Mouse (Mus musculus) MEL (cell line): ENCODE measurements around the gene Arrb1. TPM values are rescaled to one million over a fixed set of nuclear protein-coding genes. Genes with fewer than 3 reads are reported as not detected.

Experiments
- DNase-seq: peaks from one replicate; pipeline ENCODE4 v3.0.0; 2011; ENCODE audit warnings: low read depth, low spot score
- H3K27ac ChIP-seq: 2 replicates; pipeline ENCODE4 v1.5.1; 2012; ENCODE audit warnings: low read depth, mild to moderate bottlenecking, control low read depth, low read length, moderate library complexity; ENCODE audit not compliant: control insufficient read depth
- H3K27me3 ChIP-seq, 2 experiments: fragments of 150-350 bp in 1 of 2; sonication (generic) in 1 of 2; 2 replicates each; pipeline ENCODE4 v1.6.1; 2012; ENCODE audit warnings: low read length in 2 of 2, mild to moderate bottlenecking in 2 of 2, improper control_type of control experiment in 1 of 2, moderate library complexity in 1 of 2; ENCODE audit not compliant: insufficient read depth in 2 of 2, control insufficient read depth in 1 of 2
- H3K36me3 ChIP-seq, 2 experiments: 2 replicates each; pipeline ENCODE4 v1.6.1; 2012 to 2014; ENCODE audit warnings: low read length in 2 of 2, improper control_type of control experiment in 1 of 2, inconsistent platforms in 1 of 2, mild to moderate bottlenecking in 1 of 2; ENCODE audit not compliant: insufficient read depth in 2 of 2, control insufficient read depth in 1 of 2
- H3K4me1 ChIP-seq, 2 experiments: fragments of 150-350 bp in 1 of 2; sonication (generic) in 1 of 2; 2 replicates each; pipeline ENCODE4 v1.6.1; 2012; ENCODE audit warnings: low read length in 2 of 2, improper control_type of control experiment in 1 of 2, mild to moderate bottlenecking in 1 of 2; ENCODE audit not compliant: insufficient read depth in 2 of 2, control insufficient read depth in 1 of 2
- H3K4me3 ChIP-seq, 2 experiments: fragments of 150-350 bp in 1 of 2; sonication (generic) in 1 of 2; 2 replicates each; pipeline ENCODE4 v1.5.1; 2012; ENCODE audit warnings: low read depth in 2 of 2, low read length in 2 of 2, mild to moderate bottlenecking in 2 of 2, moderate library complexity in 2 of 2, control low read depth in 1 of 2, improper control_type of control experiment in 1 of 2; ENCODE audit not compliant: control insufficient read depth in 1 of 2, insufficient read depth in 1 of 2
- H3K79me2 ChIP-seq: 2 replicates; pipeline ENCODE4 v1.6.1; 2012; ENCODE audit warnings: mild to moderate bottlenecking, low read length, moderate library complexity; ENCODE audit not compliant: control insufficient read depth, poor library complexity, insufficient read depth
- H3K9ac ChIP-seq: 2 replicates; pipeline ENCODE4 v1.6.1; 2012; ENCODE audit warnings: low read depth, mild to moderate bottlenecking, control low read depth, low read length, moderate library complexity; ENCODE audit not compliant: control insufficient read depth, poor library complexity, severe bottlenecking
- H3K9me3 ChIP-seq: fragments of 150-350 bp; sonication (generic); replicated peaks from 2 replicates; pipeline ENCODE4 v1.6.1; 2012; ENCODE audit warnings: mild to moderate bottlenecking, low read length, improper control_type of control experiment, moderate library complexity; ENCODE audit not compliant: insufficient read depth
- BHLHE40 ChIP-seq: IDR thresholded peaks from 2 replicates; pipeline ENCODE4 v1.6.1; 2012; ENCODE audit warnings: low read depth, mild to moderate bottlenecking, inconsistent platforms, low read length, improper control_type of control experiment, borderline replicate concordance
- EP300 ChIP-seq, 2 experiments: IDR thresholded peaks; 2 replicates each; pipeline ENCODE4 v1.6.1; 2011; ENCODE audit warnings: improper control_type of control experiment in 2 of 2, low read length in 2 of 2, low read depth in 1 of 2, mild to moderate bottlenecking in 1 of 2
- GABPA ChIP-seq: IDR thresholded peaks from 2 replicates; pipeline ENCODE4 v1.6.1; 2012; ENCODE audit warnings: low read depth, mild to moderate bottlenecking, inconsistent platforms, low read length, improper control_type of control experiment, moderate library complexity
- GATA1 ChIP-seq: IDR thresholded peaks from 2 replicates; pipeline ENCODE4 v1.6.1; 2011; ENCODE audit warnings: low read depth, low read length, improper control_type of control experiment
- HCFC1 ChIP-seq: IDR thresholded peaks from 2 replicates; pipeline ENCODE4 v1.6.1; 2012; ENCODE audit warnings: low read depth, mild to moderate bottlenecking, inconsistent platforms, low read length, improper control_type of control experiment, moderate library complexity
- JUND ChIP-seq: IDR thresholded peaks from 2 replicates; pipeline ENCODE4 v1.6.1; 2011; ENCODE audit warnings: low read depth, mild to moderate bottlenecking, improper control_type of control experiment, low read length
- KAT2A ChIP-seq: conservative IDR thresholded peaks from 2 replicates; pipeline ENCODE4 v1.6.1; 2012; ENCODE audit warnings: low read depth, low read length, improper control_type of control experiment, inconsistent platforms
- MAFK ChIP-seq: IDR thresholded peaks from 2 replicates; pipeline ENCODE4 v1.6.1; 2011; ENCODE audit warnings: low read depth, mild to moderate bottlenecking, low read length, improper control_type of control experiment, borderline replicate concordance
- MAX ChIP-seq: IDR thresholded peaks from 2 replicates; pipeline ENCODE4 v1.6.1; 2011; ENCODE audit warnings: low read length, improper control_type of control experiment
- MAZ ChIP-seq: IDR thresholded peaks from 2 replicates; pipeline ENCODE4 v1.6.1; 2012; ENCODE audit warnings: low read depth, mild to moderate bottlenecking, inconsistent platforms, low read length, improper control_type of control experiment
- MYC ChIP-seq: IDR thresholded peaks from 2 replicates; pipeline ENCODE4 v1.6.1; 2011; ENCODE audit warnings: low read depth, mild to moderate bottlenecking, low read length, improper control_type of control experiment, moderate library complexity
- NELFE ChIP-seq: IDR thresholded peaks from 2 replicates; pipeline ENCODE4 v1.6.1; 2011; ENCODE audit warnings: low read depth, low read length, improper control_type of control experiment
- NRF1 ChIP-seq: IDR thresholded peaks from 2 replicates; pipeline ENCODE4 v1.6.1; 2014; ENCODE audit warnings: low read depth, mild to moderate bottlenecking, inconsistent platforms, low read length, improper control_type of control experiment, moderate library complexity; ENCODE audit not compliant: poor library complexity, insufficient read depth, severe bottlenecking
- POLR2A ChIP-seq, 2 experiments: IDR thresholded peaks; 2 replicates each; pipeline ENCODE4 v1.6.1; 2011 to 2012; ENCODE audit warnings: low read length in 2 of 2, mild to moderate bottlenecking in 2 of 2, control low read depth in 1 of 2, improper control_type of control experiment in 1 of 2, low read depth in 1 of 2, moderate library complexity in 1 of 2; ENCODE audit not compliant: control insufficient read depth in 1 of 2, insufficient read depth in 1 of 2, poor library complexity in 1 of 2
- POLR2AphosphoS2 ChIP-seq: IDR thresholded peaks from 2 replicates; pipeline ENCODE4 v1.6.1; 2011; ENCODE audit warnings: low read length, improper control_type of control experiment
- RCOR1 ChIP-seq: IDR thresholded peaks from 2 replicates; pipeline ENCODE4 v1.6.1; 2012; ENCODE audit warnings: low read depth, mild to moderate bottlenecking, inconsistent platforms, low read length, improper control_type of control experiment
- SIN3A ChIP-seq: IDR thresholded peaks from 2 replicates; pipeline ENCODE4 v1.6.1; 2012; ENCODE audit warnings: low read length, improper control_type of control experiment, inconsistent platforms
- TCF12 ChIP-seq: IDR thresholded peaks from 2 replicates; pipeline ENCODE4 v1.6.1; 2014; ENCODE audit warnings: low read depth, mild to moderate bottlenecking, inconsistent platforms, low read length, improper control_type of control experiment, moderate library complexity
- UBTF ChIP-seq: IDR thresholded peaks from 2 replicates; pipeline ENCODE4 v1.6.1; 2012; ENCODE audit warnings: low read depth, mild to moderate bottlenecking, inconsistent platforms, low read length, improper control_type of control experiment, moderate library complexity, borderline replicate concordance; ENCODE audit not compliant: insufficient read depth
- USF1 ChIP-seq: IDR thresholded peaks from 2 replicates; pipeline ENCODE4 v1.6.1; 2014; ENCODE audit warnings: low read depth, mild to moderate bottlenecking, inconsistent platforms, low read length, improper control_type of control experiment, moderate library complexity
- ZC3H11A ChIP-seq: IDR thresholded peaks from 2 replicates; pipeline ENCODE4 v1.6.1; 2012; ENCODE audit warnings: low read depth, mild to moderate bottlenecking, inconsistent platforms, low read length, improper control_type of control experiment
- ZMIZ1 ChIP-seq: IDR thresholded peaks from 2 replicates; pipeline ENCODE4 v1.6.1; 2012; ENCODE audit warnings: low read depth, mild to moderate bottlenecking, inconsistent platforms, low read length, improper control_type of control experiment, moderate library complexity
- polyA plus RNA-seq, 2 experiments: library from polyadenylated mRNA; stranded (reverse) in 1 of 2; unstranded in 1 of 2; fragments of >175 nt in 1 of 2; fragments of >200 nt in 1 of 2; gene quantifications; 2 replicates each; pipeline versions ENCODE4 v1.2.1 to v1.2.4; 2012; ENCODE audit warnings: low replicate concordance in 2 of 2, low read depth in 1 of 2; ENCODE audit not compliant: insufficient read length in 2 of 2, insufficient read depth in 1 of 2, missing spikeins in 1 of 2
- total RNA-seq: library from RNA; depleted of rRNA; stranded (reverse); fragments of 300-350 nt; gene quantifications from 2 replicates; pipeline ENCODE4 v1.2.3, GENCODE M21; 2012

Arrb1 gene
- total and polyA plus RNA-seq, 3 experiments: 27.0 to 67.7 (median 62.7) TPM

DNA sequence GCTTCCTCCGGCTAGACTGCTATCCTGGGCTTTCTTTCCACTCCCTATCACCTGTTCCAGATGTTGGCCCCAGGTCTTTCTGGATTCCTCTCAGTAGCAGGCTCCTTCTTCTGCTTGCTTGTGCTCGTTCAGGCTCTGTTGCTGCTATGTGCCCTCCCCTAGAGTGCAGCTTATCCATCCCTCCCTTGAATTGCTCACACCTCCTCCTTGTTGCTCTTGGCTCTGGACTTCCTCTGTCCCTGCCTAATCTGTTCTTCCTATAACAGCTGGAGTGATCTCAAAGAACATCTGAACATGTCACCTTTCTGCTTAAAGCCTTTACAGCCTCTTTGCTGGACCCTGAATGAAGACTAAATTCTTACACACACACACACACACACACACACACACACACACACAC lies 6.7 kb upstream of the Arrb1 start (continued):
- TF ChIP-seq USF1 (no peak), KAT2A (no peak), MAX (no peak)

DNA sequence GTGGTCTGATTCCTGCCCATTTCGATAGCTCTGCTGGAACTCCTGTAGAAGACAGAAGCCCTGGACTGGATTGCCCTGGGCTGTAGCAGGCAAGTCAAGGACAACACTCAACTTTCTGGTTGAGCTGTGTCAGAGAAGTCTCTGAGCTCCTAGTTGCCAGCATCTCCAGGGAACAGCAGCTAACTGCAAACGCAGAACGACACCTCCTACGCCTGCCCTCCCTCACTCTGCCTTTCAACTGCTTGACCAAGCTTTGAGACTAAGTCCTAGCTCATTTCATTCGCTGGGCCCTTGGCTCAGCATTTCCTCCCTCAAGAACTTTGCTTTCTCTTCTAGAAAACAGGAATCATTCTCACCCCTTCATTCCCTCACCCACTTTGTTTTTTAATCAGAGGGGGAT lies 5.9 kb upstream of the Arrb1 start:
- Histone ChIP-seq H3K27me3 (no peaks in the 10 kb centered on the region), H3K36me3 (peaks cover 0 to 44% of the 10 kb centered on the region in 2 experiments; a peak in 2 of 4 replicates), H3K4me1 (peaks cover 16 to 49% of the 10 kb centered on the region in 2 experiments), H3K9ac (no peak overlapping the region; the same call in 1 of the 2 replicates), H3K79me2 (no peaks in the 10 kb centered on the region), H3K4me3 (no peak overlapping the region), H3K27ac (peak overlapping the region; percentile 45), H3K9me3 (no peaks in the 10 kb centered on the region)
- TF ChIP-seq MAZ: no peak
- TF ChIP-seq UBTF: no peak
- TF ChIP-seq SIN3A: no peak
- no peak for TF ChIP-seq BHLHE40
- no peak for TF ChIP-seq POLR2AphosphoS2
- TF ChIP-seq ZMIZ1: no peak
- no peak for TF ChIP-seq NELFE
- no peak for TF ChIP-seq MAX
- TF ChIP-seq GATA1: no peak
- TF ChIP-seq MAFK: no peak
- no peak for TF ChIP-seq HCFC1
- no peak for TF ChIP-seq GABPA
- TF ChIP-seq NRF1: no peak
- TF ChIP-seq JUND: no peak
- TF ChIP-seq TCF12: no peak
- TF ChIP-seq, all 39 proteins: peak for 0
- DNase-seq: no peak

DNA sequence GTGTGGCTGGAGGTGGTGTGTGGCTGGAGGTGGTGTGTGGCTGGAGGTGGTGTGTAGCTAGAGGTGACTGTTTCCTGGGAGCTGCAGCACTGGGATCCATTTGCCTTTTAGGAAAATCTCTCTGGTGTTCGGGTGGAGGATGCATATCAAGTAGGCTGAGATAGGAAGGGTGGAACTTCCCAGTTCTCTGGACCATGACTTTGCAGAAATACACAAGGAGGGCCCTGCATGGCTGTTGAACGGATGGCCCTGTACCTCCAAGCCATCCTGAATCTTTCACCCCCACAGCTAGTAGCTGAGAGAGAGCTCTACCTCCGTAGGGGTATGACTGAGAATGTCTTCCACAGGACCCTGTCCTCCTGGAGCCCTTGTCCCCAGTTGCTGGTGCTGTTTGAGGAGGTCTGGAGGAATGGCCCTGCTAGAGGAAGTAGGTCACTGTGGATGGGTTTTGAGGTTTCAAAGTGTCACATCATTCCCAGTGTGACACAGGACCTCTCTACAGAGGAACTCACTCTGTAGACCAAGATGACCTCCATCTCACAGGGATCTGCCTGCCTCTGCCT lies 3.8 kb upstream of the Arrb1 start:
- H3K4me1 ChIP-seq: peaks cover 17 to 58% of the 10 kb centered on the region in 2 experiments
- TF ChIP-seq MYC (no peak), RCOR1 (0 out of 2 replicates have a peak, but pooled peaks have one; percentile 19), SIN3A (0 out of 2 replicates have a peak, but pooled peaks have one; percentile 0), EP300 (IDR thresholded peaks at IDR 0.05; ENCODE audit: low read depth in 1 of 2, low read length in 2 of 2) (peak in 1 of 2 experiments; percentile 37; a peak in 1 of 4 replicates), ZC3H11A (no peak), GABPA (peak; percentile 77; the same call in 1 of the 2 replicates), GATA1 (peak; percentile 20; the same call in 1 of the 2 replicates), POLR2A (IDR thresholded peaks at IDR 0.05; ENCODE audit: control insufficient read depth in 1 of 2, insufficient read depth in 1 of 2, low read depth in 1 of 2, low read length in 2 of 2, poor library complexity in 1 of 2) (peak; percentile 24 to 32; a peak in 1 of 4 replicates)
- H3K79me2 ChIP-seq: peaks cover 13% of the 10 kb centered on the region
- DNase-seq: peak; percentile 78
- H3K27me3 ChIP-seq: no peaks in the 10 kb centered on the region
- peak overlapping the region; percentile 54 for H3K9ac ChIP-seq
- H3K27ac ChIP-seq: peak overlapping the region; percentile 93
- peaks cover 0 to 46% of the 10 kb centered on the region in 2 experiments; a peak in 2 of 4 replicates for H3K36me3 ChIP-seq
- H3K9me3 ChIP-seq: no peaks in the 10 kb centered on the region
- H3K4me3 ChIP-seq: no peak overlapping the region
